Mouse (Mus musculus) stomach, postnatal 0 days (tissue): ENCODE measurements around the gene Syt9.

Experiments
- CTCF ChIP-seq: IDR thresholded peaks from 2 replicates; pipeline ENCODE4 v1.5.1; 2016; ENCODE audit warnings: antibody characterized with exemption, low read depth, mild to moderate bottlenecking, moderate library complexity
- EP300 ChIP-seq: optimal IDR thresholded peaks from 2 replicates; pipeline ENCODE3; 2016; ENCODE audit warnings: antibody characterized with exemption

DNA sequence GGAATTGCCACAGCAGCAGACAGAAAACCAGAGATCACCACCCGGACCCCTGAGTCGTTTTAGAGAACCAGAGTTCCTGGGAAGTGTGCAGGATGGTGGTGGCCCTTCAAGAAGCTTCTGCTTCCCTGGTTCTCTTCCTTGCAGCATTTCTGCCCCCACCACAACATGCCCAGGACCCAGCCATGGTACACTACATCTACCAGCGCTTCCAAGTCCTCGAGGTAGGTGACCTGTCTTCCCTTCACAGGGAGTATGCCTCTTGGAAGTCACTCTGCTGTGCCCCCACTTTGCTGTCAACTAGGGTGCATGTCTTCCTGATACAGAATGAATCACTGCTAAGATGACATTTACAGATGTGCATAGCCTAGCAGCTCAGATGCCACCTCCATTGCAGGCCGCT is 197.1 kb downstream of the Syt9 start:
- no peak for TF ChIP-seq CTCF
- no peak for TF ChIP-seq EP300
